In genomic region chr1:40680868-40681698, GRCm38 (mm10) we compare ENCODE assay signal across 8 mouse cellular contexts. TPM values are rescaled to one million over a fixed set of nuclear protein-coding genes. Genes with fewer than 3 reads are reported as not detected.
DNase-seq lines count a peak whose midpoint lies in the region; ATAC-seq and TF ChIP-seq lines count a peak whose summit lies in the region.

No protein-coding gene starts in this region.

- TF ChIP-seq CTCF in C2C12 (IDR thresholded peaks at IDR 0.05; ENCODE audit: control insufficient read depth, insufficient read depth, insufficient read length) = no peak

- H3K79me2 ChIP-seq in C2C12 (ENCODE audit: control insufficient read depth, insufficient read depth) = no peaks in the 10 kb centered on the region

- under 1% methylated on average over 66 of the region's 90 CpGs for WGBS in forebrain, embryonic 14.5 days
- WGBS in hindbrain, embryonic 11.5 days = under 1% methylated on average over 63 of the region's 90 CpGs

- peak overlapping the region; percentile 100 for H3K4me2 ChIP-seq in forebrain, embryonic 14.5 days (ENCODE audit: low read length)
- H3K4me2 ChIP-seq in hindbrain, embryonic 11.5 days (replicated peaks; ENCODE audit: low read depth, low read length) = peak overlapping the region; percentile 100

- ATAC-seq in forebrain, embryonic 14.5 days = peak; percentile 83
- peak; percentile 79 for ATAC-seq in hindbrain, embryonic 11.5 days (ENCODE audit: low FRiP score)
- ATAC-seq in erythroid progenitor cell, adult 5-6 weeks (replicated peaks; ENCODE audit: low FRiP score, poor library complexity, severe bottlenecking) = no peak

- H3K27me3 ChIP-seq in C2C12 (ENCODE audit: control insufficient read depth, insufficient read depth, insufficient read length) = no peaks in the 10 kb centered on the region
- H3K27me3 ChIP-seq in forebrain, embryonic 14.5 days (replicated peaks; ENCODE audit: control insufficient read depth, insufficient read depth, low read length) = peaks cover 52% of the 10 kb centered on the region
- H3K27me3 ChIP-seq in hindbrain, embryonic 11.5 days (ENCODE audit: control insufficient read depth, insufficient read depth, low read length) = peaks cover 46% of the 10 kb centered on the region

- H3K79me3 ChIP-seq in C2C12 (ENCODE audit: low read depth) = no peaks in the 10 kb centered on the region

- H3ac ChIP-seq in C2C12 (ENCODE audit: control insufficient read depth, insufficient read length, low read depth) = peak overlapping the region; percentile 92

- peak; percentile 71 for DNase-seq in ZHBTc4 (ENCODE audit: low read depth, low spot score)
- peak; percentile 45 for DNase-seq in forebrain, embryonic 14.5 days (ENCODE audit: low spot score)
- DNase-seq in hindbrain, embryonic 11.5 days (ENCODE audit: low spot score) = peak; percentile 63
- DNase-seq in left cerebral cortex, adult 11 months (ENCODE audit: low spot score) = peak; percentile 11
- peak; percentile 36 for DNase-seq in lung, postnatal 36 days
- peak; percentile 36 to 45 for DNase-seq in right cerebral cortex, postnatal 10 days (ENCODE audit: low spot score in 2 of 2)

- H3K27ac ChIP-seq in forebrain, embryonic 14.5 days (ENCODE audit: low read depth, low read length) = no peak overlapping the region
- H3K27ac ChIP-seq in hindbrain, embryonic 11.5 days (ENCODE audit: low read depth, low read length) = no peak overlapping the region

- peak overlapping the region; percentile 32 for H3K4me3 ChIP-seq in C2C12 (ENCODE audit: insufficient read depth, poor library complexity, severe bottlenecking)
- peak overlapping the region; percentile 58 for H3K4me3 ChIP-seq in forebrain, embryonic 14.5 days (ENCODE audit: low read depth, low read length)
- peak overlapping the region; percentile 58 for H3K4me3 ChIP-seq in hindbrain, embryonic 11.5 days (ENCODE audit: low read depth, low read length)

- no peaks in the 10 kb centered on the region for H3K36me3 ChIP-seq in C2C12 (ENCODE audit: control insufficient read depth, insufficient read depth)
- no peaks in the 10 kb centered on the region for H3K36me3 ChIP-seq in forebrain, embryonic 14.5 days (ENCODE audit: control insufficient read depth, insufficient read depth, low read length)
- no peaks in the 10 kb centered on the region for H3K36me3 ChIP-seq in hindbrain, embryonic 11.5 days (ENCODE audit: control insufficient read depth, insufficient read depth, low read length)

- H3K9me3 ChIP-seq in forebrain, embryonic 14.5 days (replicated peaks; ENCODE audit: control insufficient read depth, low read length) = no peaks in the 10 kb centered on the region
- no peaks in the 10 kb centered on the region for H3K9me3 ChIP-seq in hindbrain, embryonic 11.5 days (ENCODE audit: control insufficient read depth, low read length)

- H3K4me1 ChIP-seq in forebrain, embryonic 14.5 days (ENCODE audit: control insufficient read depth, insufficient read depth, low read length) = peaks cover 4% of the 10 kb centered on the region; the same call in 1 of the 2 replicates
- H3K4me1 ChIP-seq in hindbrain, embryonic 11.5 days (replicated peaks; ENCODE audit: control insufficient read depth, insufficient read depth, low read length) = peaks cover 6% of the 10 kb centered on the region; the same call in 1 of the 2 replicates

- peak overlapping the region; percentile 65 for H3K9ac ChIP-seq in forebrain, embryonic 14.5 days (ENCODE audit: low read length)
- peak overlapping the region; percentile 45 for H3K9ac ChIP-seq in hindbrain, embryonic 11.5 days (ENCODE audit: low read depth, low read length)

TF ChIP-seq in C2C12, 6 proteins besides CTCF, POLR2A, EP300 and RAD21:
- no peak for TF ChIP-seq FOSL1 (IDR thresholded peaks at IDR 0.05; ENCODE audit: insufficient read depth, low read length, poor library complexity, severe bottlenecking)
- TF ChIP-seq MYOG (IDR thresholded peaks at IDR 0.05; ENCODE audit: control insufficient read depth, extremely low read depth, insufficient read length) = no peak
- TF ChIP-seq USF1 (IDR thresholded peaks at IDR 0.05; ENCODE audit: low read depth) = no peak
- TF ChIP-seq MYOD1 (IDR thresholded peaks at IDR 0.05; ENCODE audit: control insufficient read depth, insufficient read length, low read depth) = no peak
- no peak for TF ChIP-seq MAX (IDR thresholded peaks at IDR 0.05)
- no peak for TF ChIP-seq CEBPB (IDR thresholded peaks at IDR 0.05; ENCODE audit: low read depth)

RNA-seq across cellular contexts. Expression of gene Slc9a2, which starts 0.7 kb away (rescaled TPM):
- 6.9 TPM for polyA plus RNA-seq in C2C12 (2012; fragmentation: generic; extraction: Trizol)
- polyA plus RNA-seq in forebrain, embryonic 14.5 days (2014; fragmentation: Nextera tagmentation; extraction: Ambion mirVana) = 0.09 and 0.14 TPM in 2 replicates
- polyA plus RNA-seq in hindbrain, embryonic 11.5 days (2014; fragmentation: Nextera tagmentation; extraction: Ambion mirVana) = 0.06 TPM in 1 of 2 replicates, not detected in the other
- not detected in 2 replicates for total RNA-seq in erythroid progenitor cell, adult 5-6 weeks (2015; ENCODE audit: low replicate concordance)
- total RNA-seq in erythroid progenitor cell, adult 5-6 weeks (2017; ENCODE audit: low replicate concordance) = not detected in 2 replicates

Comparison
In these comparisons a context has a peak if more than half of its experiments do, and no peak if none do; other contexts are left out.
1. DNase-seq: peak in every context shown above with its lines; median percentile 71 in ZHBTc4; 63 in hindbrain, embryonic 11.5 days; 45 in forebrain, embryonic 14.5 days; 40 in right cerebral cortex, postnatal 10 days; 36 in lung, postnatal 36 days; 11 in left cerebral cortex, adult 11 months.